In the genomic region with DNA sequence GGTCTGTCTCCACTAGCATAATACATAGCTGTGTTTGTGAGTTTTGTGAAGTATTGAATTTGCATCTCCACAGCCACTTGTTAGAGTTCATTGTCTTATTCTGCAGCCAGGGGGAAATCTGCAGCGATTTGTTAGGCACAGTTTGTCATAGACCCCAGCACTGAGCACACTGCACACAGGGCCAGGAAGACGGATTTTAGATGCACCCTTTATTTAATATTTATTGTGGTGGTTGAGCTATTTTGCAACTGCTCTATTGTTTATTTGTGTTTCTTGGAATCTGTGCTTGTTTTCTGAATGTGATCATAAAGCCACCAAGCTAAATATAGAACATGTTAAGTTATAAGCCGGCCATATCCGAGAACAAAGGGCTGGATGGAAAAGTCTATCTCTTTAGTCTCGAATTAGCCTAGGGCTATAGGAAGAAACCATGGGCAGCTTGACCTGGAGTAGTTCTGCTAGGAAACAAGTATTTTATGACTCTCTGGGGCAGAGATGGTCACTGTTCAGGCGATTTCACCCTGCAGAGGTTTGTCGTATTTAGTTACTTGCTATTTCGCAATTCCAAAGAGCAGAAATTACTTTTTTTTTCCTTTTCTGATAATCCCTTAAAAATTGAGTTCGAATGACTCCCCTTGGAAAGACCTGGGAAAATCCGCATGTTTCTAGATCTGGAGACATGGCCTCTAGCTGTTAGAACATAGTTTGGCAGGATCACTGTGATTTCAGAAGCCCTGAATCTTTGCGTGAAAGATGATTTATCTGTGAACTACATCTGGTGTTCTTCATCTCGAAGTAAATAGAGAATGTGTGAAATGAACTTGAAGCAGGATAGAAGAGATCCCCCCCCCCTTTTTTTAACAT, we compare ENCODE assay signal across 11 mouse cellular contexts.
DNase-seq lines count a peak whose midpoint lies in the region; ATAC-seq and TF ChIP-seq lines count a peak whose summit lies in the region.
"Had no signal": no experiment of that assay in that cellular context is flagged by ENCODE, and none has a peak within 500 bp of the region (broad histone marks: within the 10 kb centered on the region; RNA-seq: fewer than 3 reads in every experiment).

No protein-coding gene starts in this region.

- H3K9ac ChIP-seq in forebrain, embryonic 11.5 days (ENCODE audit: low read length), result no peak overlapping the region
- no peak overlapping the region for H3K9ac ChIP-seq in forebrain, embryonic 12.5 days
- no peak overlapping the region for H3K9ac ChIP-seq in kidney, embryonic 15.5 days
- H3K9ac ChIP-seq in lung, postnatal 0 days (replicated peaks; ENCODE audit: low read depth), result no peak overlapping the region
- H3K9ac ChIP-seq: intestine, embryonic 15.5 days; midbrain, embryonic 12.5 days had no signal

- H3K27me3 ChIP-seq in forebrain, embryonic 11.5 days (ENCODE audit: control insufficient read depth, insufficient read depth, low read length), result no peaks in the 10 kb centered on the region
- H3K27me3 ChIP-seq in forebrain, embryonic 12.5 days, result no peaks in the 10 kb centered on the region
- no peaks in the 10 kb centered on the region for H3K27me3 ChIP-seq in kidney, embryonic 15.5 days
- H3K27me3 ChIP-seq in lung, postnatal 0 days (replicated peaks; ENCODE audit: insufficient read depth, low read length), result no peaks in the 10 kb centered on the region
- H3K27me3 ChIP-seq: intestine, embryonic 15.5 days had no signal

- intact Hi-C loops in left cerebral cortex, postnatal 36 days (cut with DNase I), result loop anchor here (5.0 kb wide), 1 partner anchor 69 kb away; no protein-coding TSS in a partner anchor

- WGBS in forebrain, embryonic 11.5 days, result 83% methylated on average over 12 of the region's 12 CpGs
- 72% methylated on average over 12 of the region's 12 CpGs for WGBS in forebrain, embryonic 12.5 days
- WGBS in kidney, embryonic 15.5 days, result 55% methylated on average over 12 of the region's 12 CpGs
- 47% methylated on average over 12 of the region's 12 CpGs for WGBS in lung, postnatal 0 days

- TF ChIP-seq EP300 in lung, postnatal 0 days (IDR thresholded peaks at IDR 0.05), result 0 out of 2 replicates have a peak, but pooled peaks have one; percentile 2

- no peak overlapping the region; the same call in 1 of the 2 replicates for H3K27ac ChIP-seq in forebrain, embryonic 11.5 days (ENCODE audit: low read depth, low read length)
- no peak overlapping the region for H3K27ac ChIP-seq in forebrain, embryonic 12.5 days
- no peak overlapping the region for H3K27ac ChIP-seq in kidney, embryonic 15.5 days
- H3K27ac ChIP-seq in lung, postnatal 0 days (ENCODE audit: low read length), result no peak overlapping the region
- H3K27ac ChIP-seq: intestine, embryonic 15.5 days; midbrain, embryonic 12.5 days had no signal

- H3K4me1 ChIP-seq in forebrain, embryonic 11.5 days (replicated peaks; ENCODE audit: control insufficient read depth, insufficient read depth, low read length), result peaks cover 17% of the 10 kb centered on the region
- peaks cover 42% of the 10 kb centered on the region for H3K4me1 ChIP-seq in forebrain, embryonic 12.5 days
- H3K4me1 ChIP-seq in kidney, embryonic 15.5 days, result peaks cover 24% of the 10 kb centered on the region
- no peaks in the 10 kb centered on the region for H3K4me1 ChIP-seq in lung, postnatal 0 days (ENCODE audit: insufficient read depth, low read depth, low read length)
- H3K4me1 ChIP-seq: intestine, embryonic 15.5 days had no signal

- ATAC-seq in forebrain, embryonic 11.5 days (replicated peaks; ENCODE audit: low FRiP score), result no peak
- ATAC-seq in forebrain, embryonic 12.5 days (ENCODE audit: low FRiP score), result no peak
- ATAC-seq in kidney, embryonic 15.5 days (replicated peaks; ENCODE audit: low FRiP score), result no peak
- ATAC-seq in lung, postnatal 0 days, result no peak; the same call in none of the 2 replicates
- ATAC-seq: intestine, embryonic 15.5 days had no signal

- TF ChIP-seq CTCF in lung, postnatal 0 days (IDR thresholded peaks at IDR 0.05), result no peak

- H3K36me3 ChIP-seq in forebrain, embryonic 11.5 days (ENCODE audit: control insufficient read depth, insufficient read depth, low read length), result no peaks in the 10 kb centered on the region
- no peaks in the 10 kb centered on the region for H3K36me3 ChIP-seq in forebrain, embryonic 12.5 days (replicated peaks)
- H3K36me3 ChIP-seq in kidney, embryonic 15.5 days, result no peaks in the 10 kb centered on the region
- no peaks in the 10 kb centered on the region for H3K36me3 ChIP-seq in lung, postnatal 0 days (ENCODE audit: insufficient read depth, low read length)
- H3K36me3 ChIP-seq: intestine, embryonic 15.5 days; midbrain, embryonic 12.5 days had no signal

- no peak overlapping the region for H3K4me2 ChIP-seq in forebrain, embryonic 11.5 days (ENCODE audit: low read depth, low read length, severe bottlenecking)
- no peak overlapping the region for H3K4me2 ChIP-seq in forebrain, embryonic 12.5 days
- H3K4me2 ChIP-seq in kidney, embryonic 15.5 days, result 0 out of 2 replicates have a peak overlapping the region, but pooled peaks have one; percentile 0
- no peak overlapping the region for H3K4me2 ChIP-seq in lung, postnatal 0 days (replicated peaks; ENCODE audit: low read depth, low read length)
- H3K4me2 ChIP-seq: intestine, embryonic 15.5 days; midbrain, embryonic 12.5 days had no signal

- no peaks in the 10 kb centered on the region for H3K9me3 ChIP-seq in forebrain, embryonic 11.5 days (ENCODE audit: control insufficient read depth, low read length)
- H3K9me3 ChIP-seq in forebrain, embryonic 12.5 days, result no peaks in the 10 kb centered on the region
- H3K9me3 ChIP-seq in kidney, embryonic 15.5 days (replicated peaks), result no peaks in the 10 kb centered on the region
- H3K9me3 ChIP-seq in lung, postnatal 0 days (ENCODE audit: low read length), result no peaks in the 10 kb centered on the region
- H3K9me3 ChIP-seq: intestine, embryonic 15.5 days; midbrain, embryonic 12.5 days had no signal

- peak; percentile 11 for DNase-seq in forebrain, embryonic 11.5 days (ENCODE audit: low spot score)
- DNase-seq in kidney, adult 11 months, result no peak
- DNase-seq in lung, postnatal 0 days (ENCODE audit: low spot score), result peak; percentile 58
- DNase-seq in lung, postnatal 14 days, result no peak
- DNase-seq in c-Kit-positive CD71-positive TER-119-positive erythroid progenitor cells, embryonic 14.5 days (ENCODE audit: low spot score), result no peak
- no peak for DNase-seq in left cerebral cortex, postnatal 36 days (ENCODE audit: low spot score in 2 of 2)
- DNase-seq: heart, postnatal 14 days had no signal

- H3K4me3 ChIP-seq in forebrain, embryonic 11.5 days (ENCODE audit: low read depth, low read length), result no peak overlapping the region
- H3K4me3 ChIP-seq in forebrain, embryonic 12.5 days (replicated peaks), result no peak overlapping the region
- H3K4me3 ChIP-seq in kidney, embryonic 15.5 days (replicated peaks), result no peak overlapping the region
- no peak overlapping the region for H3K4me3 ChIP-seq in lung, postnatal 0 days (ENCODE audit: low read depth, low read length)
- H3K4me3 ChIP-seq: intestine, embryonic 15.5 days; midbrain, embryonic 12.5 days had no signal

Comparison
In these comparisons a context has a peak if more than half of its experiments do, and no peak if none do; other contexts are left out.
1. DNase-seq: peak in forebrain, embryonic 11.5 days (single experiment) and lung, postnatal 0 days (single experiment); none in kidney, adult 11 months (single experiment), lung, postnatal 14 days (single experiment), c-Kit-positive CD71-positive TER-119-positive erythroid progenitor cells, embryonic 14.5 days (single experiment) and left cerebral cortex, postnatal 36 days (0 of 2).